Mouse (Mus musculus): ENCODE results near the gene Aph1b.

Aph1b gene

DNA sequence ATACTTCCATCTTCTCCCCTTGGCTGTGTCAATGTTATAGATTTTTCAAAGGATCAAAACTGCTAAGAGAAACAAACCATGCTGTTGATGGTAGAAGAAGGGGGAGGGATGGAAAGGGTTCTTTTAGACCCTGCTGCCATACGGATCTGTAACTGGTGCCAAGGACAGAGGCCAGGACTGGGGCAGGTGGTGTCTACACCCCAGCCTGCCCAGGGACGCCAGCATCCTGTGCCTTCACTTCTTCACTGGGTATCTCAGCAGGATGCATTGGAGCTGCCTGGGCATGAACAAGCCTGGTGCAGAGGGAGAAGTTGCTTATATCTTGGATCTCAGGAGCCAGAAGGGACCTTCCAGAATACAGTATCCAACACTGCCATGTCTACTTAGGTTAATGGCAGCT is 50.8 kb downstream of the Aph1b start:
- DNase-seq (ENCODE audit: inconsistent age in 2 of 2, low spot score in 1 of 2) = no peak

DNA sequence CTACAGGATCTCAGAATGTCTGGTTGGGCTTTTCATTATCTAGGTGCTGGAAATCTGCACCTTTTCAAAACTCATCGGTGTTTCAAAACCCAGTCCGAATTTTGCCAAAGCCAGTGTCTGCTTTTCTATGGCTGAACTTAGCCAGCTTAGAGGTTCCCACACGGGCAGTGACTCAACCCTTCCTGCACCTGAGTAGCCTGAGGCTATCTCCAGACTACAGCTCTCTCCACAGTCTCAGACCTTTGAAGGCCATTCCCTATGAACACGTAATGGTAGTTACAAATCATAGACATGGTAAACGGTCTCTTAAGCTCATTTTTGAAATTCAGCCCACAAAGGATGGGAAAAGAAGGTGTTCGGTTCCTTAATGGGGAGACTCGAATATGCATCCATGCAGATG is 55.8 kb downstream of the Aph1b start:
- no peak for DNase-seq (ENCODE audit: inconsistent age in 2 of 2, low spot score in 1 of 2)

DNA sequence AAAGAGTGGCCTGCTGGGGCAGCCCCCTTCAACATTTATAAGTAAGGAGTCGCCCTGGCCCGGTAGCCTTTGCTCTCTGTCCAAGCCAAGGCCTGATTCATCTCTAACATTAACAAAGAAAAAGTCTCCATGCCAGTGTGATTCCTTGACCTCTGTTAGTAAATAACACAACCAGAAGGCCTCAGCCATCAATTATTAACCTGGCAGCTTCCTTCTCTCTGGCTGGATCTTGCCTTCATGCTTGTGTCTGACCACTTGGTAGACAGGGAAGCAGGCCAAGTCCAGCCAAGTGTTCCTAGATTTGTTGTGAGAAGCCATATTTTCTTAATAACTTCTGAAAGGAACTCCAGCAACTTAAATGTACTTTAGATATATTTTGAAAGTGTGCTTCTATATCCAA is 58.7 kb downstream of the Aph1b start:
- peak; percentile 20 to 69 for DNase-seq (ENCODE audit: inconsistent age in 2 of 2, low spot score in 1 of 2)

DNA sequence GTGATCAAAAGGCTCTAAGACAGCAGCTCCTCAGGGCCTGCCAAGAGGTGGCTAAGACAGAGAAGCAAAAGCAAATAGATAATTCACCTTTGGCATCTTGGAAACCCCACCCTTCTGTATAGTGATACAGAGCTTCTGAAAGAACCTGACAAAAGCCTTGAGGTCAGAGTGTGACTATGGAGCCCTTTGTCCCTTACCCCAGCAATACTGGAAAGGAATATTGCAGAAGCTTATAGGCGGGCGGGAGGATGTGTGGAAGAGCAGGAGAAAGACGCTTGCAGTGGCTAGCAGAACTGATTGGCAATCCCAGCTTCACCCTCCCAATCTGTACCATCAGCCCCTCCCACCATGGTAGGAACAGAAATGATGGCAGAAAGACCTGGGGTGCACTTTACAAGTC is 59.3 kb downstream of the Aph1b start:
- no peak for DNase-seq (ENCODE audit: inconsistent age in 2 of 2, low spot score in 1 of 2)

DNA sequence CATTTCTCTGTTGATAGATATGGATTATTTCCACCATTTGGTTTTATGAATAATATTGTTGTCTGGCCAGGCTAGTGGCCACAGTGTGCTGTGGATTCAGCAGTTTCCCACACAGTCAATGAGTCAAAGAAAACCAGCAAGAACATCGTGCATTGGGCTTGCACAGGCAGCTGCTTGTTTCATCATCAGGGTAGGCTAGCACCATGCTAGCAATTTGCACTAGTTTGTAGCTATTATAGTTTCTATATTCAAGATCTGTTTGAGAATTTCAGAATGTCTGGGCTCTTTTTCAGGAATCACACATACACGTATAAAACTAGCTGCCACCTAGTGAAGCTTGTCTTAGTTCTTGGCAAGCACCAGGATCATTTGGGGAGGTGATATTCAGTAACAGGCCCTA is 60.2 kb downstream of the Aph1b start:
- no peak for DNase-seq (ENCODE audit: inconsistent age in 2 of 2, low spot score in 1 of 2)

DNA sequence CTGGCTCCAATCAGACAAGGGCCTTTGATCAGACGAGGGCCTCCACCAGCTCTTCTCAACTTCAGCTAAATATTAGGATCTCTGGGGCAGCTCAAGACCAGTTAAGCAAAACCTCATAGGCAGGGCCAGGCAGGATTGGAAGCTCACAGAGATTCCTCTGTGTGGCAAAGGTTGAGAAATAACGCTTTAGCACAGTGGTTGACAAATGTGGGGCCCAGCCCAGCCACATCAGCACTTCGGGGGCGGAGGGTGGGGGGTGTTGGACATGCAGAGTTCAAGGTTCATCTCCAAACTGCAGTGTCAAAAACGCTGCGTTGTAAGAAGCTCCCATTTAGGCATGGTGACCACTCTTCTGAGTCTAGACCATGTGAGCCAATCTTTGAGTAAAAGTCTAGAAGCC is 60.7 kb downstream of the Aph1b start:
- DNase-seq (ENCODE audit: inconsistent age in 2 of 2, low spot score in 1 of 2) = no peak

DNA sequence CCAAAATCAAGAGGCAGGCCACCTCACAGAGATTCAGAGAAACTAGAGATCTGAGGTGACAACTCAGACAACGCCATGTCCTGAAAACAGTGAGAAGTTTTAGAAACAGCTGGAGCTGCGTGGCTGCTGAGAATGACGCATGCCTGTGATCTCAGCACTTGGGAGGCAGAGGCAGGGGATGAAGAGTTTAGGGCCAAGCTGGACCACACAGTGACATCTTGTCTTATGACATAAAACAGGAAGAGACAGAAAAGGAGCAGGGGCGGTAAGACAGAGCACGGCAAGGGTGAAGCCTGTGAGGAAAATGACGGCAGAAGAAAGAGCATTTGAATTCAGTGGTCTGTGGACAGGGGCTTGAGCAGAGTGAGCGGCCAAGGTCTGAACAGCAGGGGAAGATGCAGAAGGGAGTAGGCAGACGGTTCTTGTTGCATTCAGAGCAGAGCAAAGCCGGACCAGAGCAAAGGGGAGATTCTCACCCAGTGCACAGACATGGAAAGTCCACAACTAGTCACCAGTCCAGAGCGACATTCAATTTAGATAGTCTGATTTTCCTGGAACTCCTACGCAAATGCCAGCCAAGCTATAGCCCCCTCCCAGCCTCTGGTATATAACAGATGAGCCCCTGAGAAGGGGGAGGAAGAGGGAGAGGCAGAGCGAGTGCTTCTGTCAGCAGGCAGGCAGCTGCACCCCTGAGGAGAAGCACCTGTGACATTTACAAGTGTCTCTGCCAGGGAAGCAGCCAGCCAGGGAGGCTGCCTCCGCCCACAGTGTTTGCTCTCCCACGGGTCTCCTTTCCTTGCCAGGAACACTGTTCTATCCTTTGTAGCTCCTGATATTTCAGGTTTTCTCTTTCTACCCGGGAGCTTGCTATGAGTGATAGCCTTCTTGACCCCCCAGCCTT is 62.2 kb downstream of the Aph1b start:
- peak in 1 of 2 experiments; percentile 11 for DNase-seq (ENCODE audit: inconsistent age in 2 of 2, low spot score in 1 of 2)

DNA sequence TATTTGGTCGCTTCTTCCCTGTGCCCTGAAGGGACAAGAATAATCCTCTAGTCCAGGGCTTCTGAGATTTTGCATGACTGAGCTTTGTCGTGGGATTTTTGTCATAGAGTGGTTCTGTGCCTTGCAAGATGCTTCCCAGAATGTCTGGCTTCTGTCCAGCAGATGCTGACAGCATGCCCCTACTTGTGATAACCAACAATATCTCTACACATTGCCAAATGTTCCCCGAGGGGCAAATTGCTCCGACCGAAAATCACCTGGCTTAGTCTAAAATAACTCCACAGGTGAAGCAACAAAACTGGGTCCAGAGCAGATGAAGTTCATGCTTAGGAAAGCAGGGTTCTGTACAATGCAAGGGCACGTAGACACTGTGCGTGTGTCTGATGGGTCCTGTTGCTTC is 64.0 kb downstream of the Aph1b start:
- DNase-seq (ENCODE audit: inconsistent age in 2 of 2, low spot score in 1 of 2) = no peak

DNA sequence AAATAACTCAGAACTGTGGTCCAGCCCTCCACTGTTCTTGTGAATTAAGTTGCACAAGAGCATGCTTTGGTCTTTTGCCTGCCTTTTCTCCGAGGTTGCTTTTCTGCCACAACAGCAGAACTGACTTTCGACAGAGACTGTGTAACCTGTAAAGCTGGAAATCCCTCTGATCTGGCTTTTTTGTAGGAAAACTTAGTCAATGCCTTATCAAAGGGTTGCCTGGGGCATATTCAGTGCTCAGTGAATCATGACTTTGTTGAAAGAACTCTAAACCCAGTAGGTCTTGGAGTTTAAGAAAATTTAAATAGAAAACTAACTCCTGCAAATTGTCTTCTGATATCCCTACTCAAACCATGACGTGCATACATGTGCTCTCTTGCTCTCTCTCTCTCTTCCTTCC is 64.7 kb downstream of the Aph1b start:
- DNase-seq (ENCODE audit: inconsistent age in 2 of 2, low spot score in 1 of 2) = no peak

DNA sequence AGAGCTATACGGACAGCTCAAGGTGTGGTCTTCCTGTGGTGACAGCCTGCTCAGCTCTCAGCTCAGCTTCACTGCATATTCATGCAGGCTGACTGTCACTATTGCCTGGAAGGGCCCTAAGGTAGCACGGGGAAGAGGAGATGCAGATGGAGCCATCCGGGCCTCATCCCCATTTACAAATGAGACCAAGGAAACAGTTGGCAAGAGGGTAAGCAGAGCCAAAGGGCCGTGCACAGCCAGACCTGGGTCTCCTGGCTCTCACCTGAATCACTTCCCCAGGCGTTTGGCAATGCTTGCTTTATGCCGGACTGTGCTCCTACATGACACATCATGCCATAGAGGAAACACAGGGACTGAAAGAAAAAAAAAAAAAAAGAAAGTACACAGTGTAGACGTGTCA is 68.0 kb downstream of the Aph1b start:
- DNase-seq (ENCODE audit: inconsistent age in 2 of 2, low spot score in 1 of 2) = no peak

DNA sequence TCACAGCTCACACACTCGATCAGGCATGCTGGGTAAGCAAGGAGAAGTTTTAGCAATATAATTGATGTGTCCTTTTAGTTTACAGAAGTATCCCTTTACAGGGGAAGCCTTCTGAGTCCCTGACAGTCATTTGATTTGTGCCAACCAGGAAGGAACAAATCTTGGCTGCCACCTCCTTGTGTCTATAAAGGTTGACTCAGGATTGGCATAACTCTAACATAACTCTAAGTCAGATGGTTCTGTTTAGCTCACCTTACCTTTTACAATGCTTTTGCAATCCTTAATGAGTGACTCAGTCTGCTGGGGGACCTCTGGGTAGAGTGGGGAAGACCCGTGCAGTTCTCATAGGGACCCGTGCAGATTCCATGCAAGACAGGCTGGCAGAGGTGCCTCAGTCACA is 69.7 kb downstream of the Aph1b start:
- DNase-seq (ENCODE audit: inconsistent age in 2 of 2, low spot score in 1 of 2) = no peak
